Mouse (Mus musculus) layer of hippocampus, adult 9-11 months (tissue): ENCODE data around the gene Tas2r136.

Experiments used
- DNase-seq: peaks from one replicate; pipeline ENCODE4 v3.0.0; 2022

Tas2r136 gene

GRCm38 (mm10) chr6:132778062-132778461 is at the start of gene Tas2r136:
Gene Tas2r136 (minus strand): TSS chr6:132778162.
- DNase-seq: no peak

DNA sequence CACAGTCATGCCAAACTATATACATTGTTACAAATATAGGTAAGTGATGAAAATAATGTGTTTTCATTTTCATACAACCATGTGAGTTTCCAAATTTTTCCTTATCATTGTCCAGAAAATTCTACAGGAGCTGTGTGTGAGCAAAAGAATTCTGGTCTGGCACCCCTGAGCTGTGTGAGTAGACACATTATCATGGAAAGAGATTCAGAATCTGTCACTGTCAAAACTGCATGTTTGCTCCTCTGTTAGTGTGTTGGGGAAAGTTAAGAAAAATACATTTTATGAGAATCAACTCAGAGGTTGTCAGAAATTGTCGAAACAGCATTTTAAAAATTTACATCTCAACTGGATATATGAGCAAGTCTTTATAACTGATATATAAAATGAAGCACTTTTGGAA is 24.6 kb upstream of the Tas2r136 start, which contains the start of gene Tas2r117:
Tas2r117 (plus strand) TSS at position 301 of the 400 bp plus-strand sequence.
- no peak for DNase-seq

GRCm38 (mm10) chr6:132795393-132795792 is 17.4 kb upstream of the Tas2r136 start:
- DNase-seq: no peak

GRCm38 (mm10) chr6:132761831-132762230 is 16.1 kb downstream of the Tas2r136 start, which contains the start of gene Tas2r102:
Gene Tas2r102 (plus strand): TSS chr6:132762131.
- no peak for DNase-seq

DNA sequence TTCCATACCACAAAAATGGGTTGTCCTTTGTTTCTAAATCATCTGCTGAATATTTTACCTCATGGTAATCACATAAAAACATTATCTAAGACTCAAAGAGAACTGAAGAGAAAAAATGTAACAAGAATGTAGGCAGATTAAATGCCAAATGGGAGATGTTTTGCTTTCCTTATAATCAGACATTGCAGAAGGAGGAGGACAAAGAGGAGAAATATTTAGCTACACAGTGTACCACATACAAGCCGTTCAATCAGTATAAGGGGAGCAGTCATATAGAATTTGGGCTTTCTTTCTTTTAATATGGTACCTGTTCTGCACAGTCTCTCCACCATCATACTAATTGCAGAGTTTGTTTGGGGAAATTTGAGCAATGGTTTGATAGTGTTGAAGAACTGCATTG is 23.5 kb downstream of the Tas2r136 start, which contains the start of gene Tas2r124:
Tas2r124 (plus strand) TSS at position 301 of the 400 bp plus-strand sequence.
- no peak for DNase-seq

DNA sequence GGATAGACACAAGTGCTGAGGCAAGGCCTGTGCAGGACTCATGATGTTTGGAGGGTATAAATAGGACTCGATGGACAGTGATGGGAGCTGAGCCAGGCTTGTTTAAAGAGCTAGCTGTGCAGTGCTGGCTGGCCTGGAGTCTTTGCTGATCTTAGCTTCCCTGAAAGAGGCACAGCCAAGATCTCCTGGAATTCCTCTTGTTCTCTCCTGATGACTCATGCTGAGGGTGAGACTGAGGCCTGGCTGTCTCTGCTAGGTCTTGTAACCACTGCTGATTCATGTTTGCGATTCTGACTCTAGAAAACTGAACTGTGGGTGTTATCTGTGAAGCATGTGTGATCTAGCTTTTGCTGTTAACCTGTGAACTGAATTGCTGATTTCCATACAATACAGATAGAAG is 27.8 kb downstream of the Tas2r136 start:
- DNase-seq: no peak

- no peak for DNase-seq
These were observed 40.0 kb downstream of the Tas2r136 start, which contains the start of gene Tas2r115 for GRCm38 (mm10) chr6:132737935-132738334. Gene Tas2r115 (minus strand): TSS chr6:132738035.
